Mouse (Mus musculus): ENCODE results near the gene Hecw2. TPM values are rescaled to one million over a fixed set of nuclear protein-coding genes. Genes with fewer than 3 reads are reported as not detected.
A peak's percentile ranks its signal among the peaks of the same experiment; 100 is the strongest.

Gene Hecw2
- polyA plus RNA-seq, 1 experiment, result 6.6 TPM

DNA sequence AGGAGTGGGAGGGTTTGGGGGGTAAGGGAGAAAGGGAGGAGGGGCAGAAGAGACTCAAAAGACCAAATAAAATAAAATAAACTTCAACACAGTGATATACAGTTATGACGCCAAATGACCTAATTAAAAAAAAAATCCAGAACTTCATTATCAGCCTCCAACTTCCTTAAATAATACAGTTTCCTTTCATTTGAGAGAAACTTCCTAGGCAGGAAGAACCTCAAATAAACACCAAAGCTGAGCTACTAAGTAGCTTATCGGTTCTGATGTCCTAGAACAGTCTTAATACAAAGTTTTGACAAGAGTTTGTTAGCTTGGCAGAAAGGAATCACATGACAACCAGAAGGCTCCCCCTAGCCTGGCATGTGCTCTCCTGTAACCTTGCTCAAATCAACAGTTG, 177.3 kb downstream of the Hecw2 start:
- Histone ChIP-seq H3K36me3 (ENCODE audit: control insufficient read depth, insufficient read depth, low read length) (no peaks in the 10 kb centered on the region), H3K27ac (ENCODE audit: insufficient read depth, low read depth, low read length) (no peak overlapping the region), H3K4me1 (ENCODE audit: control insufficient read depth, insufficient read depth, low read length) (no peaks in the 10 kb centered on the region), H3K4me3 (ENCODE audit: insufficient read depth, low read depth, low read length) (no peak overlapping the region), H3K27me3 (replicated peaks; ENCODE audit: control insufficient read depth, insufficient read depth, low read length) (no peaks in the 10 kb centered on the region)
- TF ChIP-seq CTCF (conservative IDR thresholded peaks at IDR 0.05; ENCODE audit: insufficient read depth, insufficient read length, low read depth, low read length), result no peak
- TF ChIP-seq POLR2A (IDR thresholded peaks at IDR 0.05; ENCODE audit: low read depth, low read length), result no peak
- 39% methylated on average over 2 of the region's 2 CpGs for WGBS
- peak; percentile 2 for DNase-seq

- WGBS, result 63% methylated on average over 4 of the region's 4 CpGs
- no peak overlapping the region for H3K27ac ChIP-seq (ENCODE audit: insufficient read depth, low read depth, low read length)
Observed at GRCm38 (mm10) chr1:54015739-54016138, 179.2 kb downstream of the Hecw2 start.

DNA sequence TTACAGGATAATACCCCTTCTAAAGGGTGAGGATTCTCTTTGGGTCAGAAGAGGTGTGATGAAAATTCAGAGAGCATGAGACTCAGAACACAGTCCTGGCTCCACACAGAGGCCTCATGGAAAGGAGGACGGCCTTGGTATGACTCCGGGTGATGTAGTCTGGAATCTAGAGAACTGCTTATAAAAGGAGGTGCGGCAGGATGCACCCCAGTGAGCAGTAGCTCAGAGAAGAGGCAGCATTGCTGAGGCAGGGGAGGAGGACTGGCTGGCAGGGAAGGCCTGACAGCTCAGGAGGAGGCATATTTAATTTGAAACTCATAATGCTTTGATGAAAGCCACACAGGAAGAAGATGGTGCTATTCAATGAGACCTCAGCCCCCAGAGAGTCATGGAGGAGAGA, 182.6 kb downstream of the Hecw2 start:
- no peak overlapping the region for H3K4me3 ChIP-seq (ENCODE audit: insufficient read depth, low read depth, low read length)
- TF ChIP-seq POLR2A (IDR thresholded peaks at IDR 0.05; ENCODE audit: low read depth, low read length) (no peak), CTCF (conservative IDR thresholded peaks at IDR 0.05; ENCODE audit: insufficient read depth, insufficient read length, low read depth, low read length) (no peak)
- no peaks in the 10 kb centered on the region for H3K27me3 ChIP-seq (replicated peaks; ENCODE audit: control insufficient read depth, insufficient read depth, low read length)
- H3K27ac ChIP-seq (ENCODE audit: insufficient read depth, low read depth, low read length), result no peak overlapping the region
- H3K36me3 ChIP-seq (ENCODE audit: control insufficient read depth, insufficient read depth, low read length), result no peaks in the 10 kb centered on the region
- WGBS, result 63% methylated on average over 3 of the region's 3 CpGs
- H3K4me1 ChIP-seq (ENCODE audit: control insufficient read depth, insufficient read depth, low read length), result no peaks in the 10 kb centered on the region
- DNase-seq, result no peak

More at GRCm38 (mm10) chr1:54015739-54016138, 179.2 kb downstream of the Hecw2 start:
- Histone ChIP-seq H3K36me3 (ENCODE audit: control insufficient read depth, insufficient read depth, low read length) (no peaks in the 10 kb centered on the region), H3K4me3 (ENCODE audit: insufficient read depth, low read depth, low read length) (no peak overlapping the region), H3K27me3 (replicated peaks; ENCODE audit: control insufficient read depth, insufficient read depth, low read length) (no peaks in the 10 kb centered on the region), H3K4me1 (ENCODE audit: control insufficient read depth, insufficient read depth, low read length) (no peaks in the 10 kb centered on the region)
- no peak for TF ChIP-seq POLR2A (IDR thresholded peaks at IDR 0.05; ENCODE audit: low read depth, low read length)
- DNase-seq, result peak; percentile 15

- Histone ChIP-seq H3K27me3 (replicated peaks; ENCODE audit: control insufficient read depth, insufficient read depth, low read length) (no peaks in the 10 kb centered on the region), H3K36me3 (ENCODE audit: control insufficient read depth, insufficient read depth, low read length) (no peaks in the 10 kb centered on the region)
- TF ChIP-seq CTCF (conservative IDR thresholded peaks at IDR 0.05; ENCODE audit: insufficient read depth, insufficient read length, low read depth, low read length), result no peak
- TF ChIP-seq POLR2A (IDR thresholded peaks at IDR 0.05; ENCODE audit: low read depth, low read length), result no peak
Observed at GRCm38 (mm10) chr1:54009418-54010064, 185.4 kb downstream of the Hecw2 start.

DNA sequence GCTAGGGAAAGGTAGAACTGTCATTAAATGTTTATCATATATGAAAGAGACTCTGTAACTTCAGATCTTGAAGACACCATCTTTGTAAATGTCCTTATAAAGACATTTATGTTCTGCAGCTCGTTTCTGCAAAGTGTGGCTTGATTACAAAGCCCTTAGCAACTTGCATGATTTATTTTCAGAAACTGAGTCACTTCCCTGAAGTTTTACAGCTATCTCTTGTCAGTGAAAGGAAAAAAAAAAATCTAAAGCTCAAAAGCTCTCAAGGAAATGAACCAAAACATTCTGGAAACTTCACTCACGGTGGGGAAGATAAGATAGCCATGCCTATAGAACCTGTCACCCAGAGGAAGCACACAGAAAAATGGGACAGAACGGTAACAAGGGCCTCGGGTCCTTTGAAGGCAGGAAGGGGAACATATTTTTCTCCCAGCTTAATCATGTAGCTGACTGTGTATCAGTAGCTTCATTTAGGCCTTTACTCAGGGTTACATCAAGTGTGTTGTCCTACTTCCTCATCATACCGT, 189.0 kb downstream of the Hecw2 start:
- H3K36me3 ChIP-seq (ENCODE audit: control insufficient read depth, insufficient read depth, low read length), result no peaks in the 10 kb centered on the region
- no peaks in the 10 kb centered on the region for H3K27me3 ChIP-seq (replicated peaks; ENCODE audit: control insufficient read depth, insufficient read depth, low read length)
- H3K4me3 ChIP-seq (ENCODE audit: insufficient read depth, low read depth, low read length), result no peak overlapping the region
- 42% methylated on average over 5 of the region's 5 CpGs for WGBS
- DNase-seq, result peak; percentile 3
- TF ChIP-seq CTCF (conservative IDR thresholded peaks at IDR 0.05; ENCODE audit: insufficient read depth, insufficient read length, low read depth, low read length) (no peak), POLR2A (IDR thresholded peaks at IDR 0.05; ENCODE audit: low read depth, low read length) (no peak)
- peak overlapping the region; percentile 23 for H3K27ac ChIP-seq (ENCODE audit: insufficient read depth, low read depth, low read length)
- H3K4me1 ChIP-seq (ENCODE audit: control insufficient read depth, insufficient read depth, low read length), result no peaks in the 10 kb centered on the region

More at GRCm38 (mm10) chr1:54009418-54010064, 185.4 kb downstream of the Hecw2 start:
- Histone ChIP-seq H3K4me3 (ENCODE audit: insufficient read depth, low read depth, low read length) (no peak overlapping the region), H3K27ac (ENCODE audit: insufficient read depth, low read depth, low read length) (no peak overlapping the region), H3K4me1 (ENCODE audit: control insufficient read depth, insufficient read depth, low read length) (no peaks in the 10 kb centered on the region)
- no peak for DNase-seq
- 79% methylated on average over 6 of the region's 6 CpGs for WGBS

GRCm38 (mm10) chr1:54003288-54003687, 191.7 kb downstream of the Hecw2 start:
- H3K27ac ChIP-seq (ENCODE audit: insufficient read depth, low read depth, low read length), result no peak overlapping the region
- no peaks in the 10 kb centered on the region for H3K27me3 ChIP-seq (replicated peaks; ENCODE audit: control insufficient read depth, insufficient read depth, low read length)
- H3K36me3 ChIP-seq (ENCODE audit: control insufficient read depth, insufficient read depth, low read length), result no peaks in the 10 kb centered on the region
- no peak for TF ChIP-seq CTCF (conservative IDR thresholded peaks at IDR 0.05; ENCODE audit: insufficient read depth, insufficient read length, low read depth, low read length)
- no peak for TF ChIP-seq POLR2A (IDR thresholded peaks at IDR 0.05; ENCODE audit: low read depth, low read length)
- no peaks in the 10 kb centered on the region for H3K4me1 ChIP-seq (ENCODE audit: control insufficient read depth, insufficient read depth, low read length)
- DNase-seq, result no peak
- WGBS, result 76% methylated on average over 3 of the region's 3 CpGs
- H3K4me3 ChIP-seq (ENCODE audit: insufficient read depth, low read depth, low read length), result no peak overlapping the region

GRCm38 (mm10) chr1:54002077-54002476, 192.9 kb downstream of the Hecw2 start:
- Histone ChIP-seq H3K36me3 (ENCODE audit: control insufficient read depth, insufficient read depth, low read length) (no peaks in the 10 kb centered on the region), H3K4me1 (ENCODE audit: control insufficient read depth, insufficient read depth, low read length) (no peaks in the 10 kb centered on the region), H3K27me3 (replicated peaks; ENCODE audit: control insufficient read depth, insufficient read depth, low read length) (no peaks in the 10 kb centered on the region), H3K27ac (ENCODE audit: insufficient read depth, low read depth, low read length) (no peak overlapping the region), H3K4me3 (ENCODE audit: insufficient read depth, low read depth, low read length) (no peak overlapping the region)
- 71% methylated on average over 2 of the region's 2 CpGs for WGBS
- no peak for DNase-seq
- TF ChIP-seq CTCF (conservative IDR thresholded peaks at IDR 0.05; ENCODE audit: insufficient read depth, insufficient read length, low read depth, low read length) (no peak), POLR2A (IDR thresholded peaks at IDR 0.05; ENCODE audit: low read depth, low read length) (no peak)

Data from kidney, adult 2 months (tissue).